Mouse (Mus musculus) left cerebral cortex, adult 9 months (tissue): ENCODE data around the gene Saxo2.
A peak's percentile ranks its signal among the peaks of the same experiment; 100 is the strongest.

Experiments used
- DNase-seq, 2 experiments: peaks; one replicate each; pipeline ENCODE4 v3.0.0; 2022; ENCODE audit warnings: low spot score in 2 of 2

Gene Saxo2

GRCm38 (mm10) chr7:82648353-82649080 lies at the start of gene Saxo2, which contains the start of gene Efl1:
Saxo2 (minus strand) TSS chr7:82648528.
Efl1 (plus strand) TSS chr7:82648614.
- DNase-seq = peak; percentile 89 to 97

- no peak for DNase-seq
Observed at GRCm38 (mm10) chr7:82697668-82698067, 49.3 kb upstream of the Saxo2 start.

- DNase-seq = no peak
Observed at GRCm38 (mm10) chr7:82691021-82691738, 42.9 kb upstream of the Saxo2 start.

GRCm38 (mm10) chr7:82688736-82689135 lies 40.4 kb upstream of the Saxo2 start:
- DNase-seq = peak in 1 of 2 experiments; percentile 26

- DNase-seq = no peak
Observed at GRCm38 (mm10) chr7:82679901-82680300, 31.6 kb upstream of the Saxo2 start.

- no peak for DNase-seq
Observed at GRCm38 (mm10) chr7:82676834-82677233, 28.5 kb upstream of the Saxo2 start.

GRCm38 (mm10) chr7:82676001-82676400 lies 27.7 kb upstream of the Saxo2 start:
- no peak for DNase-seq

- no peak for DNase-seq
Observed at GRCm38 (mm10) chr7:82664604-82665003, 16.3 kb upstream of the Saxo2 start.

- DNase-seq = no peak
Observed at GRCm38 (mm10) chr7:82649081-82649445, 735 bp upstream of the Saxo2 start.

GRCm38 (mm10) chr7:82647909-82648308 lies 419 bp downstream of the Saxo2 start:
- DNase-seq = no peak

GRCm38 (mm10) chr7:82647183-82647582 lies 1.1 kb downstream of the Saxo2 start:
- DNase-seq = no peak

GRCm38 (mm10) chr7:82625342-82625741 lies 23.0 kb downstream of the Saxo2 start:
- no peak for DNase-seq

- DNase-seq = no peak
Observed at GRCm38 (mm10) chr7:82609629-82610028, 38.7 kb downstream of the Saxo2 start.

- DNase-seq = no peak
Observed at GRCm38 (mm10) chr7:82605425-82605824, 42.9 kb downstream of the Saxo2 start.

- no peak for DNase-seq
Observed at GRCm38 (mm10) chr7:82602008-82602407, 46.3 kb downstream of the Saxo2 start.

GRCm38 (mm10) chr7:82590931-82591330 lies 57.4 kb downstream of the Saxo2 start:
- DNase-seq = no peak
